Mouse (Mus musculus) limb, embryonic 12.5 days (tissue): ENCODE results near the gene E2f7. TPM values are rescaled to one million over a fixed set of nuclear protein-coding genes. Genes with fewer than 3 reads are reported as not detected.
A peak's percentile ranks its signal among the peaks of the same experiment; 100 is the strongest.

Experiments
- ATAC-seq: fragments of 200-750 bp; cut with Nextera tagmentation; 2 replicates; pipeline ENCODE4 v1.8.0; 2017; ENCODE audit warnings: low read depth, moderate TSS enrichment; ENCODE audit not compliant: insufficient number of reproducible peaks, insufficient read depth, low FRiP score, low TSS enrichment
- H3K27ac ChIP-seq: fragments of 300-500 bp; sonication (generic); 2 replicates; pipeline ENCODE4 v1.5.1; 2016; ENCODE audit warnings: mild to moderate bottlenecking, moderate library complexity
- H3K27me3 ChIP-seq: fragments of 300-500 bp; sonication (generic); 2 replicates; pipeline ENCODE4 v1.6.1; 2016; ENCODE audit warnings: mild to moderate bottlenecking, moderate library complexity
- H3K36me3 ChIP-seq: fragments of 300-500 bp; sonication (generic); 2 replicates; pipeline ENCODE4 v1.6.1; 2016; ENCODE audit warnings: mild to moderate bottlenecking, moderate library complexity
- H3K4me1 ChIP-seq: fragments of 300-500 bp; sonication (generic); replicated peaks from 2 replicates; pipeline ENCODE4 v1.6.1; 2016
- H3K4me2 ChIP-seq: fragments of 300-500 bp; sonication (generic); 2 replicates; pipeline ENCODE4 v1.6.1; 2016; ENCODE audit warnings: mild to moderate bottlenecking, moderate library complexity
- H3K4me3 ChIP-seq: fragments of 300-500 bp; sonication (generic); replicated peaks from 2 replicates; pipeline ENCODE4 v1.5.1; 2016; ENCODE audit warnings: mild to moderate bottlenecking
- H3K9ac ChIP-seq: fragments of 300-500 bp; sonication (generic); replicated peaks from 2 replicates; pipeline ENCODE4 v1.6.1; 2016; ENCODE audit warnings: mild to moderate bottlenecking, moderate library complexity
- H3K9me3 ChIP-seq: fragments of 300-500 bp; sonication (generic); 2 replicates; pipeline ENCODE4 v1.6.1; 2016; ENCODE audit warnings: mild to moderate bottlenecking, moderate library complexity
- WGBS: fragments of 180-500 bp; shearing (Covaris S2); methylation state at CpG from one replicate; pipeline ENCODE4 v1.1.7; 2016; 5-methylcytosine and 5-hydroxymethylcytosine counted together
- polyA plus RNA-seq: library from polyadenylated mRNA; unstranded; fragments of >200 nt; fragmentation: Nextera tagmentation; extraction: Ambion mirVana; gene quantifications from 2 replicates; pipeline ENCODE4 v1.2.1, GENCODE M21; 2016

E2f7 gene
- polyA plus RNA-seq, 1 experiment from 2014 or later: 34.5 TPM

DNA sequence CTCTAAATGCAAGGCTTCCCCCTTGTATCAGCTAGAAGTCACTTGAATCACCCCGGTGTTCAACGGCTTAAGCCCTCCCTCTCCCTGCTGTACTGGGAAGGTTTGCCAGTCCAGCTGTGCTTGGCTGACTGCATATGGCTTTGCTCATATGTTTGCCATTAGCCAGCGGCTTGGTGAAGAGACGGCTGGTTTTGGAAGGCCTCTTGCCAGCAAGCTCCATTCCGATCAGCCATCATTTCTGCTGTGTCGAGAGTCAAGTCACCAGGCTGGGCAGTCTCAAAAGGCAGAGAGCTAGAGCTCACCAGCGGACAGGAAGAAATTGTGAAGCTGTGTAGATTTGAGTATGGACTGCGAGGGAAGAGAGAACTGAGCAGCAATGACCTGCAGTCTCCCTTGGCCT is 61.2 kb downstream of the E2f7 start:
- no peaks in the 10 kb centered on the region for H3K36me3 ChIP-seq
- WGBS: 37% methylated on average over 8 of the region's 8 CpGs
- H3K4me3 ChIP-seq: no peak overlapping the region
- H3K4me1 ChIP-seq: peaks cover 38% of the 10 kb centered on the region
- no peaks in the 10 kb centered on the region for H3K9me3 ChIP-seq
- ATAC-seq: no peak; the same call in 1 of the 2 replicates
- no peak overlapping the region for H3K4me2 ChIP-seq
- H3K27me3 ChIP-seq: no peaks in the 10 kb centered on the region
- H3K27ac ChIP-seq: peak overlapping the region; percentile 60
- no peak overlapping the region for H3K9ac ChIP-seq

DNA sequence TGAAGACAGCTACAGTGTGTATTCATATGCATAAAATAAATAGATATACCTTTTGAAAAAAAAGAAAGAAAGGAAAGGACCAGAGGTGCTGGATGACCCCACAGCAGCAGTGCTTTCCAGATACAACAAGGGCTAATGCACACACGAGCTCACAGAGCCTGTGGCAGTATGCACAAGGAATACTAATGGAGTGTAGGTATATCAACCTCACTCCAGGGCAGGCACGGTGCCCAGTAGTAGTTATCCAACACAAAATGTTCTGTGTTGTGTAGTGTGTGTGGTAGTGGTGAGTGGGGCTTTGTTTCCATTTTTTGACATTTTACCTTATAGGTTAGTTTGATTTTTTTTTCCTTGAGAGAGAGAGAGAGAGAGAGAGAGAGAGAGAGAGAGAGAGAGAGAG is 65.3 kb downstream of the E2f7 start:
- Histone ChIP-seq H3K9me3 (no peaks in the 10 kb centered on the region), H3K9ac (no peak overlapping the region), H3K4me3 (no peak overlapping the region), H3K4me1 (peaks cover 17% of the 10 kb centered on the region), H3K36me3 (no peaks in the 10 kb centered on the region), H3K27ac (no peak overlapping the region), H3K27me3 (no peaks in the 10 kb centered on the region), H3K4me2 (no peak overlapping the region)
- 90% methylated on average over 2 of the region's 2 CpGs for WGBS
- no peak for ATAC-seq

DNA sequence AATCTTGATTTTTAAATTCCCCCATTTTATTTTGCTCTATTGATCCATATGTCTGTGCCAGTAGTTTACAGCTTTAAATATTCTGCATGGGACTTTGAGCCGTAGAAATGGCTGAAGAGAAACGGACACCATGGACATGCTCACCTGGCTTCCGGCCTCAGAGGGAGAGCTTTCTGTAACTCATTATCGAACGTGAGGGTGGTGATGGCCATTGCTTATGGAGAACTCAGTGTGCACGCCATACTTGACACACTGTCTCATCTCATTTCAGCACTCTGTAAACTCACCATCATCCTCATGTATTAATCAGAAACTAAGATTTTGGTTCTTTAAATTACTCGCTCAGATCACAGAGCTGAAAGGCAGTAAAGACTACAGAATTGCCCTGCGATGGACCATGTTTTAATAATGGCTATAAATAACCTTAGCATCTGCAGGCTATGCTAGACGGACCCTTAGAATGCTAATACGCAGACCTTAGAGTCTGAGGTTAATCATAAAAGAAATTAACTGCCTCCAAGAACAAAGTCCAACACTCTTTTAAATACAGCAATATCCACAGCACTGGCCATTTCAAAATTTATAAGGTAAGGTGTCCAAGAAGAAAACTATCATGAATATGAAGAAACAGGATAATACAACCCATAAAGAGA is 66.1 kb downstream of the E2f7 start:
- no peaks in the 10 kb centered on the region for H3K9me3 ChIP-seq
- 56% methylated on average over 10 of the region's 10 CpGs for WGBS
- H3K27ac ChIP-seq: no peak overlapping the region
- H3K4me3 ChIP-seq: no peak overlapping the region
- H3K36me3 ChIP-seq: no peaks in the 10 kb centered on the region
- no peaks in the 10 kb centered on the region for H3K27me3 ChIP-seq
- no peak overlapping the region for H3K9ac ChIP-seq
- no peak for ATAC-seq
- no peak overlapping the region for H3K4me2 ChIP-seq
- H3K4me1 ChIP-seq: peaks cover 9% of the 10 kb centered on the region; the same call in 1 of the 2 replicates

DNA sequence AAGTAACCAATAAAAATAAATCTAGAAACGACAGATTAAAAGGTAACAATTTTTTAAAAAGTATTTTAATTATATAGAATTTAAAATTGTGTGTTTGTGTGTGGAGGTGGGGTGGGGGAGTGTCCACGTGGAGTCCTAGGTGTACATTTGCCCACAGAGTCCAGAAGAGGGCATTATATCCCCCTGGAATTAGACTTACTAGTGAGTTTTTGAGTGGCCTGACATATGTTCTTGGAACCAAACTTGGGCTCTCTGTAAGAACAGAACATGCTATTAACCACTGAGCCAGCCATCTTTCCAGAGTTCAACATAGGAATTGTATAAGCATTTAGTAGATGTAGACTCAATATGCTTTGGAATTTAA is 66.6 kb downstream of the E2f7 start:
- H3K27me3 ChIP-seq: no peaks in the 10 kb centered on the region
- ATAC-seq: no peak
- WGBS: 37% methylated on average over 2 of the region's 2 CpGs

DNA sequence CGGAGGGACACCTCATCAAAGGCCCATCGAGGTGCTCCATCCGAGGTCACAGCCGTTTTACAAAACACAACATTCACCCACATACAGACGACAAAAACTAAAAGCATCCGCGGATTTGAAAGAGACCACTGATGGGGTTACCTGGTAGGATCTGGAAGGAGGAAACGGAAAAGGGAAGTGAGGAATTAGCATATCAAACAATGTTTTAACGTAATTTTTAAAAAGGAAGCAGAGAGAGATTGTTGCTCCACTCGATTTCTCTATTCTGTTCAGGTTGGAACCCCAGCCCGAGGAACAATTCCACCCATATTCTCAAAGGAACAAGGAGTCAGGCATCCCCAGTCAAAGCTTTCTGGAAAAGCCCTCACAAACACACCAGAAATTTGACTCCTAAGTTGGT is 75.9 kb downstream of the E2f7 start:
- Histone ChIP-seq H3K27me3 (no peaks in the 10 kb centered on the region), H3K36me3 (no peaks in the 10 kb centered on the region), H3K4me1 (peaks cover 8% of the 10 kb centered on the region; the same call in 1 of the 2 replicates), H3K27ac (0 out of 2 replicates have a peak overlapping the region, but pooled peaks have one; percentile 29), H3K4me3 (no peak overlapping the region), H3K4me2 (no peak overlapping the region), H3K9ac (no peak overlapping the region), H3K9me3 (no peaks in the 10 kb centered on the region)
- 76% methylated on average over 11 of the region's 11 CpGs for WGBS
- no peak for ATAC-seq

More for the DNA sequence above, 66.6 kb downstream of the E2f7 start:
- Histone ChIP-seq H3K9me3 (no peaks in the 10 kb centered on the region), H3K27ac (no peak overlapping the region), H3K4me2 (no peak overlapping the region), H3K4me3 (no peak overlapping the region), H3K9ac (no peak overlapping the region), H3K4me1 (0 out of 2 replicates have a peak, but pooled peaks cover 5% of the 10 kb centered on the region), H3K36me3 (no peaks in the 10 kb centered on the region)

DNA sequence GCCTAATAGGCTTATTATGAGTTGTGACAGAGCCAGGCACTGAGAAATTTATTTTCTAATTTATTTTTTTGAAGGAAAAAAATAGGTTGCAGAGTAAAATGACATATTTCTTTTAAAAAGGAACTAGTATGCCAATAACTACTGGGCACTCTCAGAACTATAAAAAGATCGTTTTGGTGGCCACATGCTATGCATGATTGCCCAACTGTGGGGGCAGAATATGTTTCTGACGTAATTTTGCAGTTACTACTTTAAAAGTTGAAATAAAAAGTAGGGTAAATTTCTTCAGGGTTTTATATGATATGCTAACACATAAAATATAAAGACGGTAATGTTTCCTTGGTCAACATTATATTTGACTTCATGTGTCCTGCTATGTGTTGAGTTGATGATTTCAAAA is 76.5 kb downstream of the E2f7 start:
- H3K4me1 ChIP-seq: peaks cover 8% of the 10 kb centered on the region; the same call in 1 of the 2 replicates
- no peak overlapping the region for H3K4me2 ChIP-seq
- ATAC-seq: no peak
- H3K27me3 ChIP-seq: no peaks in the 10 kb centered on the region
- H3K36me3 ChIP-seq: no peaks in the 10 kb centered on the region
- no peak overlapping the region for H3K27ac ChIP-seq
- WGBS: 63% methylated on average over 3 of the region's 3 CpGs
- no peaks in the 10 kb centered on the region for H3K9me3 ChIP-seq
- H3K4me3 ChIP-seq: no peak overlapping the region
- no peak overlapping the region for H3K9ac ChIP-seq

DNA sequence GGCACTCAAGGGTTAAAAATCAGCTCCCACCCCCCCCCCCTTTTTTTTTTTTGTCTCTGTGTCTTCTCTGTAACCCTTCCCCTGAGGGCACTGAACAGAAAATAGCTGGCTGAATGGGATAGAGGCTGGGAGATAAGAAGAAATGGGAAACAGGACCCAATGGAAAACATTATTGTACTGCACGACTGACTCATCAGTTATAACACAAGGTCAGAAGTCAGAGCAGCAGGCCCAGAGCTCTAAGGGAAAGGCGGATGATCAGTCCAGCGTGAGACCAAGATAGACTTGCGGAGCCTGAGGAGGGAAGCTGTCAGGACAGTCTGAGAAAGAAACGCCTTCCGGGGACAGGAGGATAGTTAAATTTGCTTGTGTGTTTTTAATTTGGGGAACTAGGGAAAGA is 87.1 kb downstream of the E2f7 start:
- WGBS: 24% methylated on average over 6 of the region's 6 CpGs
- H3K4me2 ChIP-seq: no peak overlapping the region
- H3K27me3 ChIP-seq: no peaks in the 10 kb centered on the region
- H3K4me3 ChIP-seq: no peak overlapping the region
- H3K36me3 ChIP-seq: no peaks in the 10 kb centered on the region
- no peaks in the 10 kb centered on the region for H3K9me3 ChIP-seq
- H3K4me1 ChIP-seq: peaks cover 9% of the 10 kb centered on the region
- H3K9ac ChIP-seq: no peak overlapping the region
- no peak for ATAC-seq
- H3K27ac ChIP-seq: no peak overlapping the region

DNA sequence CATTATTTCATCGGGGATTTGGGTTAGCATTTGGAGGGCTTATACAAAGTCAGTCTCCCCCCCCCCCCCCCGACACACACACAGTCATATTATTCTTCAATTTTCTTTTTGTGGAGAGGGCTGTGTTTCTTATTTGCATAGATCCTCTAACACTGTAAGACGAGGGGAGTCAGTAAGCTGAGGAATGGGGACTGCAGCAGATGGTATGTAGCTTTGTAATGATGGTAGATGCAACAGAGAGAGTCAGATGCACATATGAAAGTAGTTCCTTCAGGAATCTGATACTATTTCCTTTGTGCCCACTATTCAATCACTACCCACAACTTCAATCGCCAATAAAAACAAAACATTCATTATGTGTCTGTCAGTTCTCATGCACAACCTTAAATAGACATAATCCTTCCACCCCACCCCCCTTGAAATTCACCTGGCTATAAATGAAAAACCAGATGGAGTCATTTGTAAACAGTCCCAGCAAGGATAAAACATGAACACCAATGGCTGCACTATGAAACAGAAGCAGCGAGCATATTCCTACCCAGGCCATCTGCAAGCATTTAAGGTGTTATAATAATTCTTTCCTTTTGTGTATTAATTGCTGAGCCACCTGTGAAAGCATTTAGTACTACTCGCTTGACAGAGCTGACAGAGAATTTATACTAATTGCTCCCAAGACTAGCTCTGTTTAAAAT is 90.0 kb downstream of the E2f7 start:
- Histone ChIP-seq H3K9me3 (no peaks in the 10 kb centered on the region), H3K4me1 (peaks cover 9% of the 10 kb centered on the region), H3K4me3 (no peak overlapping the region), H3K27me3 (no peaks in the 10 kb centered on the region), H3K27ac (0 out of 2 replicates have a peak overlapping the region, but pooled peaks have one; percentile 50), H3K36me3 (no peaks in the 10 kb centered on the region), H3K4me2 (no peak overlapping the region), H3K9ac (no peak overlapping the region)
- ATAC-seq: peak; percentile 89; the same call in 1 of the 2 replicates
- WGBS: 37% methylated on average over 6 of the region's 6 CpGs

Other genes starting within 250 kb of the E2f7 start
- gene Csrp2, start 174.3 kb downstream of the E2f7 start, polyA plus RNA-seq: 182 and 188 TPM in 2 replicates